Mouse (Mus musculus) thymus, postnatal 14 days (tissue): ENCODE data around the gene Gm20388.

ENCODE experiments used
- DNase-seq: peaks from one replicate; pipeline ENCODE4 v3.0.0; 2021

Gene Gm20388

GRCm38 (mm10) chr8:120462611-120463010 is 552.0 kb downstream of the Gm20388 start:
- DNase-seq: no peak

GRCm38 (mm10) chr8:120463918-120464584 is 553.4 kb downstream of the Gm20388 start:
- no peak for DNase-seq

- DNase-seq: no peak
Measured at GRCm38 (mm10) chr8:120464585-120464937, 553.9 kb downstream of the Gm20388 start.

GRCm38 (mm10) chr8:120465710-120466109 is 555.1 kb downstream of the Gm20388 start:
- DNase-seq: no peak

- DNase-seq: no peak
Measured at GRCm38 (mm10) chr8:120466266-120466665, 555.6 kb downstream of the Gm20388 start.

GRCm38 (mm10) chr8:120467598-120467997 is 557.0 kb downstream of the Gm20388 start:
- DNase-seq: no peak

- DNase-seq: no peak
Measured at GRCm38 (mm10) chr8:120470170-120470569, 559.5 kb downstream of the Gm20388 start.

- peak; percentile 70 for DNase-seq
Measured at GRCm38 (mm10) chr8:120471166-120471565, 560.5 kb downstream of the Gm20388 start.

- DNase-seq: no peak
Measured at GRCm38 (mm10) chr8:120471752-120472151, 561.1 kb downstream of the Gm20388 start.

GRCm38 (mm10) chr8:120472230-120472629 is 561.6 kb downstream of the Gm20388 start:
- DNase-seq: no peak

- DNase-seq: peak; percentile 83
Measured at GRCm38 (mm10) chr8:120473729-120474364, 563.2 kb downstream of the Gm20388 start.

GRCm38 (mm10) chr8:120474496-120475235 is 564.0 kb downstream of the Gm20388 start:
- no peak for DNase-seq

- DNase-seq: no peak
Measured at GRCm38 (mm10) chr8:120475462-120476201, 565.0 kb downstream of the Gm20388 start.

GRCm38 (mm10) chr8:120476711-120477575 is 566.3 kb downstream of the Gm20388 start:
- no peak for DNase-seq

GRCm38 (mm10) chr8:120478754-120479153 is 568.1 kb downstream of the Gm20388 start:
- DNase-seq: no peak

GRCm38 (mm10) chr8:120479691-120480090 is 569.0 kb downstream of the Gm20388 start:
- no peak for DNase-seq

- DNase-seq: no peak
Measured at GRCm38 (mm10) chr8:120482015-120482689, 571.5 kb downstream of the Gm20388 start.

- DNase-seq: no peak
Measured at GRCm38 (mm10) chr8:120484460-120484859, 573.8 kb downstream of the Gm20388 start.

GRCm38 (mm10) chr8:120485116-120485515 is 574.5 kb downstream of the Gm20388 start:
- DNase-seq: no peak

GRCm38 (mm10) chr8:120485551-120486476 is 575.2 kb downstream of the Gm20388 start:
- DNase-seq: no peak
